Mouse (Mus musculus) limb, embryonic 10.5 days (tissue): Measurements from ENCODE around the gene Ryr2. TPM values are rescaled to one million over a fixed set of nuclear protein-coding genes. Genes with fewer than 3 reads are reported as not detected.

ENCODE experiments used
- DNase-seq: peaks from one replicate; pipeline ENCODE4 v3.0.0-alpha.2; 2017; ENCODE audit warnings: low spot score
- H3K27ac ChIP-seq: fragments of 300-500 bp; sonication (generic); 2 replicates; pipeline ENCODE4 v1.5.1; 2016; ENCODE audit warnings: mild to moderate bottlenecking
- H3K27me3 ChIP-seq: fragments of 300-500 bp; sonication (generic); 2 replicates; pipeline ENCODE4 v1.6.1; 2016; ENCODE audit warnings: low read depth, mild to moderate bottlenecking; ENCODE audit not compliant: poor library complexity, severe bottlenecking
- H3K36me3 ChIP-seq: fragments of 300-500 bp; sonication (generic); 2 replicates; pipeline ENCODE4 v1.6.1; 2016; ENCODE audit warnings: mild to moderate bottlenecking, moderate library complexity
- H3K4me1 ChIP-seq: fragments of 300-500 bp; sonication (generic); 2 replicates; pipeline ENCODE4 v1.6.1; 2016
- H3K4me3 ChIP-seq: fragments of 300-500 bp; sonication (generic); 2 replicates; pipeline ENCODE4 v1.5.1; 2016; ENCODE audit warnings: mild to moderate bottlenecking, moderate library complexity
- H3K9me3 ChIP-seq: fragments of 300-500 bp; sonication (generic); replicated peaks from 2 replicates; pipeline ENCODE4 v1.6.1; 2016; ENCODE audit warnings: mild to moderate bottlenecking
- WGBS: fragments of 180-500 bp; shearing (Covaris S2); methylation state at CpG from one replicate; pipeline ENCODE4 v1.1.7; 2016; 5-methylcytosine and 5-hydroxymethylcytosine counted together
- polyA plus RNA-seq: library from polyadenylated mRNA; unstranded; fragments of >200 nt; fragmentation: Nextera tagmentation; extraction: Ambion mirVana; gene quantifications from 2 replicates; pipeline ENCODE4 v1.2.1, GENCODE M21; 2016

The Ryr2 gene
- polyA plus RNA-seq, 1 experiment from 2014 or later: 0.19 TPM

DNA sequence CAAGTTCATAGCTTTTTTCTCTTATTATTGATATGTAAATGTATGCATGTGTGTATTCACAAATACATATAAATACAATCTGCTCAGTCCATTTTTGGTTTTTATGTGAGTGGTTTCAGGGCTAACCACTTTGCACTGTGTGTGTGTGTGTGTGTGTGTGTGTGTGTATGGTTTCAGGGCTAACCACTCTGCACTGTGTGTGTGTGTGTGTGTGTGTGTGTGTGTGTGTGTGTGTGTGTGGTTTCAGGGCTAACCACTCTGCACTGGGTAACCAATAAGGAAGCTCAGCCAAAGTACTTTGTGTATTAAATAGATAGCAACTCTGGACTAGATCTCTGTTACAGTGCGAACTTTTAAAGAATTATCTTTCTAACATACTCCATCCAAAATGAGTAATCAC lies 2.2 kb upstream of the Ryr2 start:
- Histone ChIP-seq H3K27ac (no peak overlapping the region), H3K9me3 (no peaks in the 10 kb centered on the region), H3K4me3 (no peak overlapping the region), H3K36me3 (no peaks in the 10 kb centered on the region), H3K4me1 (peaks cover 13% of the 10 kb centered on the region), H3K27me3 (peaks cover 39% of the 10 kb centered on the region)
- 89% methylated on average over 1 of the region's 1 CpGs for WGBS
- DNase-seq: no peak

DNA sequence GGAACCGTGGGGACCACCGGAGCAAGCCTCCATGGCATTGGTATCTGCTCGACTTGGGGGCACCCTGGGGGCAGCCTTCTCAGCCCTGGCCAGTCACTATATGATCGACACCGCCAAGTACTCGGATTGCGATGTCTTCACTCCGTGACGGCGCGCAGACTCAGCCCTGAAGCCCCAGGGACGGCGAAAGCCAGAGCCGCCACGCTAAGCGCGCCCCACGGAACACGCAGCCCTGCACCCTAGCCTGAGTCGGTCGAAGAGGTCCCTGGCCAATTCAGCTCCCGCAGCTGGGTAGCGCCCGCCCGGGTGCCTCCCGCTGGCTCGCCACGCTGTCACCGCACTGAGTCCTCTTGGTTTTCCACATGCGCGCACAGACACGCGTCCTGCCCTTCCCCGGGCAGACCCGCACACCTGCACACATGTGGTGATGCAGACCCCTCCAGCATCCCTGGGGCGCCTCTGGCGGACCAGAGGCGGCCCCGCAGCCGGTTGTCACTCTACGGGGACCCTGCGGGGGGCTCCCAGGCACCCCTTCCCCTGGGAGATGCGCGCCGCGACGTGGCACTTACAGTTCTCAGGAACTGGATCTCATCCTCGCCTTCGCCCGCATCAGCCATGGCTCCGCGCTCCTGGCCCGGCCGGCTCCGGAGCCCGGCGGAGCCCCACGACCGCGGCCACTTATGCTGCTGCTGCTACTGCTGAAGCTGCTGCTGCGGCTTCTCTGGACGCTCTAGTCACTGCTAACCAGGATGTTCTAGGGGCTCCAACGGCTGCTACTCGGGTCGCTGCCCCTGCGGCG lies 716 bp downstream of the Ryr2 start:
- Histone ChIP-seq H3K9me3 (no peaks in the 10 kb centered on the region), H3K4me3 (peak overlapping the region; percentile 75), H3K36me3 (no peaks in the 10 kb centered on the region), H3K27ac (peak overlapping the region; percentile 78), H3K27me3 (peaks cover 61% of the 10 kb centered on the region), H3K4me1 (peaks cover 13% of the 10 kb centered on the region)
- under 1% methylated on average over 65 of the region's 67 CpGs for WGBS
- DNase-seq: peak; percentile 65

DNA sequence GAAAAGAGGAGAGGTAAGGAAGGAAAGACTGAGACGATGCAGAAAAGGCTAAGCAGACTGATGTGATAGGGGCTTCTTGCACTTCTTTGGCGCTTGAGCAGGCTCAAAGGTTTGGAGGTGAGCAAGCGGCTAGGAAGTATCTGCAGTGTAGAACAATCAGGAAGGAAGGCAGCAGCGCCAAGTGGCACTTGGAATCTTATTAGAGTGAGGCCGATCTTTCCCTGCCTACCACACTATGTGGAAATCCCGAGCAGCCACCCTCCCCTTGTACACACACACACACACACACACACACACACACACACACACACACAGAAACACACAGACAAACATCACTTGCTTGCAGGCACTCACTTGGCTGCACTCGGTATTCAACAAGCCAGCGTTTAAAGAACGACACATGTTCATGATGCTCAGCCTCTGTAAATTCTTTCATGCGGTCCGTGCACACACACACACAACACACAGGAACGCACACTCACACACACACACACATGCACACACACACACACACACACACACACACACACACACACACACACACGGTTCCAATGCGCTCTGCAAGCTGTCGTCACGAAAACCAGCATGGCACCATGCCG lies 1.4 kb downstream of the Ryr2 start:
- H3K4me1 ChIP-seq: peaks cover 13% of the 10 kb centered on the region
- H3K27me3 ChIP-seq: peaks cover 67% of the 10 kb centered on the region
- H3K4me3 ChIP-seq: peak overlapping the region; percentile 75
- no peaks in the 10 kb centered on the region for H3K36me3 ChIP-seq
- no peak overlapping the region for H3K27ac ChIP-seq
- no peaks in the 10 kb centered on the region for H3K9me3 ChIP-seq
- 9% methylated on average over 17 of the region's 17 CpGs for WGBS
- DNase-seq: no peak

DNA sequence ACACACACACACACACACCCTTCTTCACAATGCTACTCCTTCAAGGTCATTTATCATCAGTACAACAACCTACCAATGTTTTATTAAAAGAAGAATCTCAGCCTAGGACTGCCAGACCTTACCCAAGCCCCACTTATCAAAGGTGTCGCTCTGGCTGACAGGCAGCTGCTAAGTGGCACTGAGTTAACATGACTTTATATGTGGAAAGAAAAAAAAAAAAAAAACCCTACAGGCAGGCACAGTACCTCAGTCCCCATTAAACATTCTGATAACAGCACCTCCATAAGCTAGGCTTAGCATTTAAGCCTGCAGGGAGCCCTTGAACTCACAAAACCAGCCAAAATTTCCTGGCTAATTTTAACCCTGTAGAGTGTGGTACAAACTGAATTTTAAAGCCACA lies 2.4 kb downstream of the Ryr2 start:
- Histone ChIP-seq H3K36me3 (no peaks in the 10 kb centered on the region), H3K4me1 (peaks cover 13% of the 10 kb centered on the region), H3K4me3 (no peak overlapping the region), H3K27me3 (peaks cover 67% of the 10 kb centered on the region), H3K27ac (no peak overlapping the region), H3K9me3 (no peaks in the 10 kb centered on the region)
- WGBS: 61% methylated on average over 1 of the region's 1 CpGs
- no peak for DNase-seq

DNA sequence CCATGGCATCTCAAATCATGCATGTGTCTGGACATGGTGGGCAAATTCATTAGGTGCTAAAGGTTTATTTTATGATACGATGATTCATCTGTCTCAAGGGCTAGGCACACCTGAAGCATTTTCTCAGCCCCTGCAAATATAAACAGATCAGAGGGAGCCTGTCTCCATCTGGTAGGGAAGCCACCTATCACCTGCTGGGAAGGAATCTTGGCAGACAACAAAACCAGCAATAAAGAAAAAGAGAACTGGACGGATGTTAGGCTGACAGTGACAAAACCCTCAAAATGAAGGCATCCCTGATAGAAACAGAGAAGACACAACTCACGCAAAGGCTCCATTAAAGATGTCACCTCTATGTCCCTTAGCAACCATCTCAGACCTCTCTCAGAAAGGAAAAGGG lies 3.7 kb downstream of the Ryr2 start:
- DNase-seq: no peak

DNA sequence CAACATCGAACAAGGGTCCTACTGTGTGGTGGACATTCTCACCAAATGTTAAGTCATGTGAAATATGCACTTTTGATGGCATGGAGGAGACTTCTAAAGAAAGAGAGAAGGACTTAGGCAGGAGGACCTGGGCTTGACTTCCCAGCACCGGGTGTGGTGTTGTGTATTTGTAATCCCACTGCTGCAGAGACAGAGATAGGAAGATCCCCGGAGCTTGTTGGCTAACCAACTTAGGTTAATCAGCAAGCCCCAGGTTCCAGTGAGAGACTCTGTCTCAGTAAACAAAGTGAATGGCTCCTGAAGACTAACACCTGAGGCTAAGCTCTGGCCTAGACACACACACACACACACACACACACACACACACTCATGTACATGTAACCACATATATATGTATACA lies 7.3 kb downstream of the Ryr2 start:
- no peaks in the 10 kb centered on the region for H3K9me3 ChIP-seq
- no peaks in the 10 kb centered on the region for H3K36me3 ChIP-seq
- H3K4me3 ChIP-seq: no peak overlapping the region
- 85% methylated on average over 3 of the region's 3 CpGs for WGBS
- peaks cover 33% of the 10 kb centered on the region for H3K27me3 ChIP-seq
- DNase-seq: no peak
- H3K27ac ChIP-seq: no peak overlapping the region
- no peaks in the 10 kb centered on the region for H3K4me1 ChIP-seq

More for the DNA sequence above, 3.7 kb downstream of the Ryr2 start:
- Histone ChIP-seq H3K4me1 (peaks cover 13% of the 10 kb centered on the region), H3K4me3 (no peak overlapping the region), H3K9me3 (no peaks in the 10 kb centered on the region), H3K27me3 (peaks cover 67% of the 10 kb centered on the region), H3K36me3 (no peaks in the 10 kb centered on the region), H3K27ac (no peak overlapping the region)
- WGBS: 74% methylated on average over 3 of the region's 3 CpGs

DNA sequence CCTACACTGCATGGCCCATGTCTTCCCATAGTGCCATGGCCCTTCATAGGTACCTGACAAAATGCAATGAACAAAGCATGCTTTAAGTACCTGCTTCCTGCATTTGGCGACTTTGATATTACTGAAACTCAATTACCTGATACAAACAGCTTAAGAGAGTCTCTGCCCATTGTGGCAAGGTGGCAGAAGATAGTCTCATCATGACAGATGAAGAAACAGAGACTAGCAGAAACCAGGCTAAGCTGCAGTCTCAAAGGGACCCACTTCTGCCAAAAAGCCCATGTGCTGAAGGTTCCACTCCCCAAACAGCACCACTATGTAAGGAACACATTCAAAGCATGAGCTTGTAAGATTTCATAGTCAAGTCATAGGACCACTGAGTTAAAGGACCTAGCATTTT lies 7.8 kb downstream of the Ryr2 start:
- Histone ChIP-seq H3K27ac (no peak overlapping the region), H3K36me3 (no peaks in the 10 kb centered on the region), H3K4me1 (no peaks in the 10 kb centered on the region), H3K27me3 (peaks cover 28% of the 10 kb centered on the region; the same call in 1 of the 2 replicates), H3K9me3 (no peaks in the 10 kb centered on the region), H3K4me3 (no peak overlapping the region)
- DNase-seq: no peak
- 82% methylated on average over 1 of the region's 1 CpGs for WGBS

DNA sequence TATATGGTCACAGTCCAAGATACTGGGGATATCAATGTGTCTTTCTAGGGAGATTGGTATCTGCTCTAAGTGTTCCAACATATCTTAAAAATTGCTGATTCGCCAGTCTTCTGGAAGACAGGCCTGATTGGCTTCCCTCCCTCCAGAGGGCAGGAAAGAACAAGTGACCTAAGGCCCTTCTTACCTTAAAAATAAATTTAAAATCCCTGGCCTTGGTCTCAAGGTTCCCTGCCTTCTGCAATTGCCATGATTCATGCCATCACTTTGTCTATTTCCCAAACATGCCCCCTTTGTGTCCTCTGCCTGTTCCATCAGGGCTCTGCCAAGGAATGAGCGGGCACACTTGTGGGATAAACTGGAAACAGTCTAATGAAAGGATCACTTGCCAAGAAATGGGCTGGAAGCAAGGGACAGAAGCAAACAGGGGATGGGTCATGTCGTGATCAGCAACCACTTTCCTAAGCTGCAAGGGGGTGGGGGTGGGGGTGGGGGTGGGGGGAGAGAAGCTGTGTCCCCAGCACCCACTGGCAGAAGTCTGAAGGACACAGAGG lies 10.3 kb downstream of the Ryr2 start:
- H3K27ac ChIP-seq: no peak overlapping the region

DNA sequence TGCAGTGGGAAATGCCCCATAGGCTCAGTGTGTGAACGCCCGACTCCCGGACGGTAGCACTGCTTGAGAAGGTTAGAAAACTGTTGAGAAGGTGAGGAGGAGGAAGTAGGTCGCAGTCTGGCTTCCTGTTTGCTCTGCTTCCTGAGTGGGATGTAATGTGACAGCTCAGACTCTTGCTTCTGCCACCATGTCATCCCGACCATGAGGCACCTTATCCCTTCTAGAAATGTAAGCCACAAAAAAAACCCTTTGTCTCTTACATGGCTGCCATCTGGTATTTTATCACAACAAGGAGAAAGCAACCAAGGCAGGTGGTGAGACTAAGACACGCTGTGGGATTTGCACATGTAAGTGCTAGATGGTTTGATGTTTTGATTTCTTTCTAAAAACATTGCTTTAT lies 12.2 kb downstream of the Ryr2 start:
- no peaks in the 10 kb centered on the region for H3K36me3 ChIP-seq
- DNase-seq: no peak
- no peak overlapping the region for H3K27ac ChIP-seq
- no peaks in the 10 kb centered on the region for H3K9me3 ChIP-seq
- WGBS: 83% methylated on average over 7 of the region's 7 CpGs
- H3K4me1 ChIP-seq: no peaks in the 10 kb centered on the region
- H3K4me3 ChIP-seq: no peak overlapping the region
- H3K27me3 ChIP-seq: no peaks in the 10 kb centered on the region

More for the DNA sequence above, 10.3 kb downstream of the Ryr2 start:
- Histone ChIP-seq H3K27me3 (peaks cover 10% of the 10 kb centered on the region; the same call in 1 of the 2 replicates), H3K36me3 (no peaks in the 10 kb centered on the region), H3K4me1 (no peaks in the 10 kb centered on the region), H3K9me3 (no peaks in the 10 kb centered on the region), H3K4me3 (no peak overlapping the region)
- DNase-seq: no peak
- WGBS: 85% methylated on average over 3 of the region's 3 CpGs

DNA sequence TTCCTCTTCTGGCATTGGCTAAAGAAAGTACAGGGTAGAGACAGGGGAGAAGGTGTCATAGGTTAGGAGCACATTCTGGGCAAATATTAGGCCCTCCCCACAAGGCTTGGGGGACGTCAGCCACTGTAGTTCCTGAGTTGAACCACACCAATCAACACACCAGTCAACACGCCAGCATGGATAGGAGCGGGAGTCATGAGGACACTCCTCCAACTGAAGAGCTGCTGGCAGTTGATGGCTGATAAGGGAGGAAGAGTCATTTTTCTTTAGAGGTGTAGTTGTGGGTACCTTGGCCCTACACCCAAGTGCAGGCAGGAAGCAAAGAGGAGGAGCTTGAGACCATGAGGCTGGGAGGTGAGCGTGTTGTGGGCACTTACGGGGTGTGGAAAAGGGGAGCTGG lies 13.6 kb downstream of the Ryr2 start:
- 89% methylated on average over 5 of the region's 5 CpGs for WGBS
- no peaks in the 10 kb centered on the region for H3K36me3 ChIP-seq

DNA sequence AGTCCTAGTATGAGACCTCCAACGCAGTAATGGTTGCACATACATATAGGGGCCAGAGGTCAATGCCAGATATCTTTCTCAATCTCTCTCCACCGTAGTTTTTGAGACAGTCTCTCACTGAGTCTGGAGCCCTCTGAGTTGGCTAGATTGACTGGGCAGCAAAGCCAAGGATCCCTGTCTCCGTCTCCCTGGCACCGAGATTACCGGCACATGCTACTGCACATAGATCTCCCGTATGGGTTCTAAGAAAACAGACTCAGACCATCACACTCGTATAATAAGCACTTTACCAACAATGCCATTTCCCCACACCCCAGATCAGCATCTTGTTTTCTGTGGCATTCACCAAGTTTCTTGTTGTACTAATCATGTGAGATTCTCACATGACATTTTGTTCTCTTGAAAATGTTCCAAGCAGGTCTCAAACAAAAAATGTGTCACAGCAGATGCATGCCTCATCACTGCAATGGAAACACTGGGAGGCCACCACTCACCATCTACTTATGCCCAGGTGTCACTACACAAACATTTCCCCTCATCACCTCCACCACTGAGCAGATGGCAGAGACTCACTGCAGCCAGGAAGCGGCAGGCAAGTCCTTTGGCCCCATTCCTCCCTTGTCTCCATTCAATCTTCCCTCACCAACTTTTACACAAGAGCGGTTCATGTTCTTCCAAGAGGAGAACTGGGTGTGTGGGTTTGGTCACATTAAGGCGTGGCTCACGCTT lies 14.2 kb downstream of the Ryr2 start:
- no peaks in the 10 kb centered on the region for H3K36me3 ChIP-seq
- H3K4me1 ChIP-seq: no peaks in the 10 kb centered on the region
- H3K27me3 ChIP-seq: no peaks in the 10 kb centered on the region
- no peak overlapping the region for H3K27ac ChIP-seq
- no peak overlapping the region for H3K4me3 ChIP-seq
- no peak for DNase-seq
- 94% methylated on average over 11 of the region's 11 CpGs for WGBS
- H3K9me3 ChIP-seq: no peaks in the 10 kb centered on the region

More for the DNA sequence above, 13.6 kb downstream of the Ryr2 start:
- no peaks in the 10 kb centered on the region for H3K4me1 ChIP-seq
- H3K27ac ChIP-seq: no peak overlapping the region
- H3K4me3 ChIP-seq: no peak overlapping the region
- no peak for DNase-seq
- no peaks in the 10 kb centered on the region for H3K9me3 ChIP-seq
- no peaks in the 10 kb centered on the region for H3K27me3 ChIP-seq

DNA sequence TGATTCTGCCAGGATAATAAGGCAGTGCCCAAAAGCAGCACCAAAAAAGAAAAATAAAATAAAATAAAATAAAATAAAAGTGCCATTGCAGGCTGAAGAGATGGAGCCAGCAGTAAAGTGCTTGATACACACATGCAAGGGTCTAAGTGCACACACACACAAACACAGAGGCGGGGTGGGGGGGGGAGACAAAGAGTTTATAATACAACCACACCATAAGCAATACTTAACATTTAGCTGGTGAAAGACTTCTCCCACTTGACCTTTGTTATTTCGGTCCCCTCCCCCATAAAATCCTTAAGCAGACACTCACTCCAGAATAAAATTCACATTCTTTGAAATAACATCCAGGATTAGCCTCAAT lies 22.7 kb downstream of the Ryr2 start:
- Histone ChIP-seq H3K4me3 (no peak overlapping the region), H3K27ac (no peak overlapping the region), H3K36me3 (no peaks in the 10 kb centered on the region), H3K9me3 (no peaks in the 10 kb centered on the region), H3K27me3 (no peaks in the 10 kb centered on the region), H3K4me1 (no peaks in the 10 kb centered on the region)
- DNase-seq: no peak
- 85% methylated on average over 2 of the region's 2 CpGs for WGBS
